Mouse (Mus musculus) gastrocnemius, adult 18-20 months (tissue): ENCODE results near the gene Adat1. TPM values are rescaled to one million over a fixed set of nuclear protein-coding genes. Genes with fewer than 3 reads are reported as not detected.

ENCODE experiments used
- DNase-seq: peaks from one replicate; pipeline ENCODE4 v3.0.0; 2021; ENCODE audit warnings: low spot score
- long read RNA-seq, 2 experiments: library from polyadenylated mRNA; stranded (forward); transcript quantifications; one replicate each; pipeline ENCODE4 v2.0.0; 2021
- total RNA-seq, 2 experiments: library from RNA; stranded (reverse); gene quantifications; 2 replicates each; pipeline ENCODE4 v1.2.3; 2021

The Adat1 gene
- total RNA-seq = 1 to 10 TPM; 1.6 to 2.1 TPM
- long read RNA-seq, experiment 1, partial matches to known transcripts = 0 of 7 reads
- long read RNA-seq, experiment 1, other reads (novel, unspliced or antisense) = 3 of 7 reads
- long read RNA-seq, experiment 2, partial matches to known transcripts = 0 of 5 reads
- long read RNA-seq, experiment 2, other reads (novel, unspliced or antisense) = 3 of 5 reads

DNA sequence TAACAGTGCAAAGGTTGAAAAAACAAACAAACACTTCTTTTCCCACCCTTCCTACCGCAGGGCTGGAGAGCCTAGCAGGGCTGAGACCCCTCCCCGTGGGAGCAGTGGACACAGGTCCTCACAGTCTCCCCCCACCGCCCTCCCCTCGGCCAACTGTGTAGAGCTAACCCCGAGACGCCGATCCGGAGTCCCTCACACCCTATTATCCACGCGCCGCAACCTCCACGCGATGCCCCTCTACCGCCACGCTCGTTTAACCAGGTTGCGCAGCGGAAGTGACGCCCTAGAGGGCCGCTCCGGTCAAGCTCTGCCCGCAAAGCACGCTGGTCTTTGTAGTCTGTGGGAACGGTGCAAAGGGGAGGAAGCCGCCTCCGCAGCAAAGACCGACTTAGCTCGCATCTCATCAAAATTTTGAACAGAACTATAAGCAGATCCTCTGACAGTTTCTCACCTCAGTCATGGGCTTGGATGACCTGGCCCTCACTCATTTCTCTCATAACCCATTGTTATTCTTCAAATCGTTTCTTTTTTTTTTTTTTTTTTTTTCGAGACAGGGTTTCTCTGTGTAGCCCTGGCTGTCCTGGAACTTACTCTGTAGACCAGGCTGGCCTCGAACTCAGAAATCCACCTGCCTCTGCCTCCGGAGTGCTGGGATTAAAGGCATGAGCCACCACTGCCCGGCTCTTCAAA, at the start of gene Adat1:
TSS of gene Adat1 (minus strand) at position 290 of the 690 bp plus-strand sequence.
- DNase-seq = peak; percentile 86

DNA sequence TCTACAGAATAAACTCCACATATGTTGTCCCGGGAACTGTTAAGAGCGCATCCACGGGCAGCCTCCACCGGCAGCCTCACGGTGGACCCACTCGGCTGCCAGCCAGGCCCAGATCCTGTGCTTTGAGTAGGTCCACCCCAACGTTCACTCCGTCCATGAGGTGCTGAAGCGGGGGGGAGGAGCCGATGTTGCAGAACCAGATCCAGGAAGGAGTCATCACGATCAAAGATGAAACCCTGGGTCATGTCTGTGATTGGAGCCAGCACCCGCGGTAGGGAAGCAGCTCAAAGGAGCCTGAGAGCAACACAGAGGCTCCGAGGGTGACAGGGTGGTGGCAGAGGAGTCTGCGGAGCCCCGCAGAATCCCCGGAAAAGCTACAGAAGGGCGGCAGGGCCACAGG, 45.4 kb upstream of the Adat1 start:
- no peak for DNase-seq

DNA sequence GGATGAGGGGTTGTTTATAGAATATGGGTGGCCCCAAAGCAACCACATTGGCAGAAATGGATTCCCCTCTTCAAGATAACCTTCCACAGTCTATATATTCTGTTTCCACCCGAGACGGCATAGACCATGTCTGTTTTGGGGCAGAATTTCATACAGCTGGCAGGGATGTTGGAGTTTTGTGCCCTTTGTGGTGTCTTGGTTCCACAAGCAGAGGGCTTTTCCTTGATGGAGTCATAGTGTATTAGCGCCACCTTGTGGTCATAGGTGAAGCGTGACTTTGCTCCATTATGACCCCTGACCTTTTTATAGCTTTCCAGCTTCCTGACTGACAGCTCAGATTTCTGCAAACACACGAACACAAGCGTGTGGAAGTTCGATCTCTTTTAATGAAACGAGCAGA, 42.5 kb upstream of the Adat1 start:
- peak; percentile 54 for DNase-seq

DNA sequence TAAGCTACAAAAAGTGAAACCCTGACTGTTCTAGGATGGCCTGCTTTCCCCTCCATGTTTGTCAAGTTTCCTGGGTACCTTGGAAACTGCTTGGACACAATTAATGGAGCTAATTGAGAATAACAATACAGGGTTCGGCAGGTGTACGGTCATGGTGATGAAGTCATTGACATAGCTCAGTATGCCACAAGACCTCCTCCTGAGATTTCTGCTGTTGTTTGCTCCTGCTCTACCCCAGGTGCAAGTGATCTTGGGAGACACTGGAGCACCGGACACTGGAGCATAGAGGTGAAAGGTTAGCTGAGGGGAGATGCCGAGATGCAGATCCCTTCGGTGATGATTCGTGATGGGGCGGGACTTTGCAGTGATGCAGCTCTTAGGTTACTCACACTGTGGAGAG, 41.0 kb upstream of the Adat1 start:
- no peak for DNase-seq

DNA sequence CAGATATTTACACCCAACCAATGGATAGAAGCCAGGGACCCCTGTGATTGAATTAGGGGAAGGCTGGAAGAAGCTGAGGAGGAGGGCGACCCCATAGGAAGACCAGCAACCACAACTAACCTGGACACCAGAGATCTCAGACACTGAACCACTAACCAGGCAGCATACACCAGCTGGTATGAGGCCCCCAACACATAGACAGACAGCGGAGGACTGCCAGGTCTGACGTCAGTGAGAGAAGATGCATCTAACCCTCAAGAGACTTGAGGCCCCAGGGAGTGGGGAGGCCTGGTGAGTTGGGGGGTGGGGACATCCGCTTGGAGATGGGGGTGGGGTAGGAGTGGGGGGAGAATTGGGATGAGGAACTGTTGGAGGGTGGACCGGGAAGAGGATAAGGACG, 38.6 kb upstream of the Adat1 start:
- no peak for DNase-seq

DNA sequence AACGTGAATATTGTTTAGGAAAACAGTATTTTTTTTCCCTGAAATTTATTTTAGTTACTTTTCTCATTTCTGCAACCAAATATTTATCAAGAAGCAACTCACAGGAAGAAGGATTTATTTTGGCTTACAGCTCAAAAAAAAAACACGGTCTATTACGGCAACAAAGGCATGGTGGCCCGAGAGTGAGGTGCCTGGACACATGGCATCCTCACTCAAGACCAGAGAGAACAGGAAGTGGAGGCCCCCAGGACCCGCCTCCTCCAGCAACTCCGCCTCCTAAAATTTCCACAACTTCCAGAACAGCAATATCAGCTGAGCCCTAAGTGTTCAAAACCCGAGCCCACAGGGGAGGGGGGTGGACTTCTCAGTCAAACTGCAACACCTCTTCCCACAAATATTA, 37.4 kb upstream of the Adat1 start:
- DNase-seq = no peak

DNA sequence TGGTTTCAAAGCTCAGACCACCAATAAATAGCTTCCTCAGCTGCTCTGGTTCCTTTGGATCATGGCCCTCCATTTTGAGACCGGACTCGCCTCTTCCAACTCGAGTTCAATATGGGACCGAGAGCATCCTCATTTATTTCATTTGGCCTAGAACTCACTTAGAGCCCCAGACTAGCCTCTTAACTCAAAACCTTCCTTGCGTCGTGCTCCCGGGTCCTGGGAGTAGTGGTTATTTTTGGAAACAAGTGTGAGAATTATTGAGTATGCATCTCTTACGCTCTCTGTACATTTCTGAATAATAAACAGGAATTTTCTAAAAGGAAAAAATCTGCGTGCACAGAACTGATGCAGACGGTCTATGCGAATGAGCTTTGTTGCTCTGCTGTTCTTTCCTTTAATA, 22.8 kb upstream of the Adat1 start, which contains the start of gene Gm6793:
TSS of gene Gm6793 (minus strand) at position 101 of the 400 bp plus-strand sequence.
- no peak for DNase-seq

DNA sequence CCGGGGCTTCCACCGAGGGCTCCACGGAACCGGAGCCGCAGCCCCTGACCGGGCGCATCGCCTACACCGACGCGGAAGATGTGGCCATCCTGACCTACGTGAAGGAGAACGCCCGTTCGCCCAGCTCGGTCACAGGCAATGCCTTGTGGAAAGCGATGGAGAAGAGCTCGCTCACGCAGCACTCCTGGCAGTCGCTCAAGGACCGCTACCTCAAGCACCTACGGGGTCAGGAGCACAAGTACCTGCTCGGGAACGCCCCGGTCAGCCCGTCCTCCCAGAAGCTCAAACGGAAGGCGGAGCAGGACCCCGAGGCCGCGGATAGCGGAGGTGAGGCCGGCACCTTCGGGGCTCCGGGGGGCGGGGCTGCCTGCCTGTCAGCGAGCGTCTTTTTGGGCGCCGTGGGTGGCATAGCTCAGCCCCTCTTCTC, 19.7 kb upstream of the Adat1 start:
- no peak for DNase-seq

DNA sequence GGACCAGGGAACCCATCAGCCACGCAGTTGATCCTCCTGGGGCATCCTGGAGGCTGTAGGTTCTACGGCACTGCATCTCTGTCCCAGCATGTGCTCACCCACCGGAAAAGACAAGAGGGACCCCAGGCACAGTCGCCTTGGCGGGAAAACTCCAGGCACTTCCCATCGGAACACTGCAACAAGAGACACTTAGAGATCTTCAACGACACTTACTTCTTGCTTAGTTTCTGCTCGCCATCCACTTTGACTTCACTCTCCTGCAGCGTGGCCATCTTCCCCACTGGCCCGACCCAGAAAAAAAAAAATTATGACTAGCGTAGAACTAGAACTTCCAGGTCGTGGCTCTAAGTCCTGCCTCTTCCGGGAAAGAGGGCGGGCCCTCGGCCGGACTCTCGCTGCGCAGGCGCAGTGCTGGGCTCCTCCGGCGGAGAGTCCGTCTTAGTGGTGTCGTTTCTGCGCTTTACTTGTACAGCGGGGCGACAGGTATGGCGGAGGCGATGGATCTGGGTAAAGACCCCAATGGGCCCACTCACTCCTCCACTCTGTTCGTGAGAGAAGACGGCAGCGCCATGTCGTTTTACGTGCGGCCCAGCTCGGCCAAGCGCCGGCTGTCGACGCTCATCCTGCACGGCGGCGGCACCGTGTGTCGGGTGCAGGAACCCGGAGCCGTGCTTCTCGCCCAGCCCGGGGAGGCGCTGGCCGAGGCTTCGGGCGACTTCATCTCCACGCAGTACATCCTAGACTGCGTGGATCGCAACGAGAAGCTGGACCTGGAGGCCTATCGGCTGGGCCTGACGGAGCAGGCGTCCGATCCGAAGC, 19.1 kb upstream of the Adat1 start, which contains the start of the genes Kars and Terf2ip:
TSS of gene Kars (minus strand) at position 327 of the 819 bp plus-strand sequence.
TSS of gene Terf2ip (plus strand) at position 402 of the 819 bp plus-strand sequence.
- DNase-seq = peak; percentile 93

DNA sequence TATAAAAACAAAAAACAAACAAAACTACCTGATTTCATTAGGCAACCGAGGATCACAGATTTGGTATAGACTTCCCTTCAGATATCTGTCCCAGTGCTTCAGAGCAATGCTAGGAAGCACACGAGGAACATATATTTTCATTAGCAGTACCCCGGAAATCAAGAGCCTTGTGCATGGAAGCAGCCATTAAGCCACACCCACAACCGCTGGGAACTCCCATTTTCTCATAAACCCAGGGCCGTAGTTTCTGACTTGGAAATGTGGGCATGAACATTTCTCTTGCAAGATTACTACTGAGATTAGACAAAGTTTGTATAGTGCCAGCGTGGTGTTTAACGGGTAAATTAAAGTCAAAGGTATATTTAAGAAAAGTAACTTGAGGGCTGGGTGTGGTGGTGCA, 17.5 kb upstream of the Adat1 start:
- DNase-seq = no peak

DNA sequence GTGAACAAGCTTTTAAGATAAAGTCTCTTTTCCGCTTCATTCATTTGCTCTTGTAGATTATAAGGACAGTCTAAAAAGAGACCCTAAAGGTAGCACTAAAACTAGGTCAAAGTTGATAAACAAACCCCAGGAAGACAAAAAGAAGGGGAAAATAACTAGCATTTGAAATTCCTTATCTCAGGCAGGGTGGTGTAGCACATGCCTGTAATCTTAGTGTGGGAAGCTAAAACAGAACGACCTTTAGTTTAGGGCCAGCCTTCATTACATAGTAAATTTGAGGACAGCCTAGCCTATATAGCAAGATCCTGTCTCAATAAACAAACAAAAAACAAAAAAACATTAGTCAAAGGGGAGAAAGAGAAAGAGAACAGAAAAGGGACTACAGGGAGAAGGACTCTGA, 15.6 kb upstream of the Adat1 start:
- no peak for DNase-seq

DNA sequence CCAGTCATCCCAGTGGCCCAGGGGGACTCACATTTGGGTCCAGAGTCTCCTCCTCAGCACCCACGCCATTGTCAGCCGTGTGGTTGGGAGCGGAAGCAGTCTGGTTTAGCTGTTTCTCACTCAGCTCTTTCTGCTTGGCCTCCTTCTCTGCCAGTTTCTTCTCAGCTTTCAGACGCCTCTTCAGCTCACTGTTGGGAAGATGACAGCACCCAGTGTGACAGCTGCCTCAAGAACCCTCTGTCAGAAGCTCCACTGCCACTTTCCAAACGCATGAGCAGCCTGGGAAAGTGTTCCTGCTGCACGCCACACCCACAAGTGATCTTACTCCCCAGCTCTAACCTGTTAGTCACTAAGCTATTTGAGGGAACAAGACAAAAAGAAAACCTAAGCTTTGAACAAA, 13.5 kb upstream of the Adat1 start:
- peak; percentile 49 for DNase-seq

DNA sequence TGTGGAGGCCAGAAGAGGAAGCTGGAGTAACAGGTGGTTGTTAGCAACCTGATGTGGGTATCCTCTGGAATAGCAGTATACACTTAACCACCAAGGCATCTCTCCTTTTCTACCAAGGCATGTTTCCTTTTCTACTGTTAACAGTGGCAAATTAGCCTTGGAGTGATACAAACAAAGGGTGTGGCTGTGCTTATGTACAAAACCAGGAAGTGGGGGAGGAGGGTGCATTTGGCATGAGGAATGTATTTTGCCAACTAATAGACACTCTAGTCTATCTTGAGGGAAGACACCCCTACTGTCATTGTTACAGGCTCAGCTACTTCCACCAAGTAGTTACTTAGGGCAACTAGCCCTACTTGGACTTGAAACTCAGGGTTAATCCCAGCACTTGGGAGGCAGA, 12.7 kb upstream of the Adat1 start:
- DNase-seq = no peak

DNA sequence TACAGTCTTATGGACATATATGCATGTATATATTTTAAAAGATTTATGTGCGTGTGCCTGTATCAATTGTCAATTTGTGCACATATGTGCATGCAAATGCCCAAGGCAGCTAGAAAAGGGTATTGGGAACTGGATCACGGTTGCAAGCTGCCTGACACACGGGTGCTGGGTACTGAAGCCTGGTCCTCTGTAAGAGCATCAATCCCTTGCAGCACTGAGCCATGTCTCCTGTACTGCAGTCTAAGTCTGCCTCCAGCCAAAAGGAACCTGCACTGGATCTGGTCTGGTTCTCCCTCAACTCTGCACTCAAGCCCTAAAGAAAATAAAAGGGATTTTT, 569 bp upstream of the Adat1 start:
- DNase-seq = no peak

DNA sequence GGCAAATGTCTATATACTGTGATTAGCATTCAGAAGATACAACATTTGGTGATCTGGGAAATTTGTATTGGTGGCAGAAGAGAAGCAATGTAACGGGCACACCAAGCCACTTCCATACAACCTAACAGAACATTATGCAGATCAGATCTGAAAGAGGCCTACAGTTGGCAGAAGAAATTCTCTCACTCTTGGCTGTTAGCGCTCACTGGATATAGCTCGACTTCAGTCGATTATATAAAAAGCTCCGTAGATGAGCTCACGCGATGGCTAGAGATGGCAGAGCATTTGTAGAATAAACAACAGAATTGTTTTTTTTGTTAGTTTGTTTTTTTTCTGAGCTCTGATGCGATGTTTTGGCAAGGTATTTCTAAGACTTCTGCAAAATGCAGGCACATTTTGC, 824 bp downstream of the Adat1 start:
- no peak for DNase-seq

DNA sequence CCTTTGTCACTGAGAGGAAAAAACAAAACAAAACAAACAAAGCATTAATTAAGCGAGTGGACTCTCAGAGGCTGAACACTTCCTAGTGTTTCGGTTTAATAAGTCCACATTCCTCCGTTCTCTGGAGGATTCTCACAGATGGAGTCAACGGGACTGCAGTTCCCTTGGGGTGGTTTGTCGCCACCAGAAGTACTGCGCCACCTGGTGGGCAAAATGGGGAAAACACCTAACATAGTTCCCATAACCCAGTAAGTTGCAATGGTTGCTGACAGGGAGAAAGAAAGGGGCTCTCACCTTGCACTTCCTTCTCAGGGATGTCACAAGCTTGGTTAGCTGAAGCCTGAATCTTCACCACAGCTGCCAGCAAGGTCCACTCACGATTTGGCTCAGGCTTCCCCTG, 2.2 kb downstream of the Adat1 start:
- DNase-seq = peak; percentile 73

DNA sequence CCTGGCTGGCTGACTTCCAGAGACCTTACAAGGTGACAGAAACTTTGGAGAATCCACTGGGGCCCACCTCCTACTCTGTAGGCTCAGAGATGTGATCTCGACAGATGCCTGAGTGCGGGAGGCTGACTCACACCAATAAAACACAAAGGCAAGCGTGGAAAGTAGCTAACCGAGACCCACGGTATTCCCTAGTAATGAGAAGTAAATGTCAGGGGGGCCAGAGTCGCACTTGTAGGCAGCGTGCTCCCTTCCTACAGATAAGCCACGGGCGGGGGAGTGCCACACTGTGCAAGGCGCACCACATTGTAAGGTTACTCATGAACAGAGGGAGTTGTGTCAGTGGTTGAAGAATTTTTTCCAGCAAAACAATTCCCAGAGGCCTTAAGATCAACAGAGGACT, 7.6 kb downstream of the Adat1 start:
- DNase-seq = no peak

DNA sequence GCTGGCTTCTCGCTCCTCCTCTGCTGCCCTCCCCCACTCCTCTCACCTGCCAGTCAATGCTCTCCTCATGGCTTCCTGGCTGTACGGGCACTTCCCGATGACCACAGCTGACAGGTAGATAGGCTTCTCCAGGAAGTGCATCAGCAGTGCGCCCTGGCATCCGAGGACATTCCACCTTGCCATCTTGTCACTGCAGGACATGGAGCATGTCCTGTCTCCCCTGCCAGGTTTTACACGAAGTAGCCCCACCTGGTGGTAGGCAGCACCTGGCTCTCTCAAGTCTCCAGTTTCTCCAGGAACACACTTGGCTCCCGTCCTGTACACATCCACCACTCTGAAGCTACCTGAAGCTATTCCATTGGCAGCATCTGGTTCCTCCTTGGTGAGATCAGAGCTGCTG, 10.0 kb downstream of the Adat1 start:
- no peak for DNase-seq

DNA sequence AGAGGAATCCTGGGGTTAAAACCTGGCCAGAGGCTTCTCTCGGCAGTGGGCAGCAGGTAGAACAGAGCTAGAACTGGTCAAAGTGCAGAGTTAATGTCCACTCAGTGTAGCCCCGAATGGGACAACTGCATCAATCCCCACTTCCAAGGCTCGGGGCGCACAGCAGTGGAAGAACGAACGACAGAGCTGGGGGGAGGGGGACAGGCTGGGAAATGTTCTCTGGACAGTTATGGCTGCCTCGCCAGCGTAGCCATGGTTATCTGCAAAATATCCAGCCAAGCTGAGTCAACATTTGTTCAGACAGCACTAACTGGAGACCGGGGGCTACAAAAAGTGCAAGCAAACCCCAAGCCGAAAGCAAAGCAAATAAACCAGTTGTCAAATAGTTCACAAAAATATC, 14.0 kb downstream of the Adat1 start:
- DNase-seq = no peak

DNA sequence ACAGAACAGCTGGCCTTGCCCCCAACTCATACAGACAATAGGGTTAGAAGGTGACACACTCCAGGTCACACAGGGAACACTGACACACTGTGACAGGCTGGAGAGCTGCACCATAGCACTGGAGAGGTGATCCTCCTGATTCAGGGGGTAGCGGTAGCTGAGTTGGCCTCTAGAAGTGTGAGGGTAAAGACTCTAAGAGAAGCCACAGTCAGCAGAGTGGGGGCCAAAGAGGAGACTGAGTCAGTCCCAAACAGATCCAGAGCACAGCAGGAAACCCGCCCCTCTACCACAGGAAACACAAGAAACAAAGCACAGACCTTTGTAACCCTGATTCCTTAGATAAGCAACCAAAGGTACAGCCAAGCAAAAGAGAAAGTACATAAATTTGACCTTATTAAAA, 15.8 kb downstream of the Adat1 start:
- DNase-seq = no peak

DNA sequence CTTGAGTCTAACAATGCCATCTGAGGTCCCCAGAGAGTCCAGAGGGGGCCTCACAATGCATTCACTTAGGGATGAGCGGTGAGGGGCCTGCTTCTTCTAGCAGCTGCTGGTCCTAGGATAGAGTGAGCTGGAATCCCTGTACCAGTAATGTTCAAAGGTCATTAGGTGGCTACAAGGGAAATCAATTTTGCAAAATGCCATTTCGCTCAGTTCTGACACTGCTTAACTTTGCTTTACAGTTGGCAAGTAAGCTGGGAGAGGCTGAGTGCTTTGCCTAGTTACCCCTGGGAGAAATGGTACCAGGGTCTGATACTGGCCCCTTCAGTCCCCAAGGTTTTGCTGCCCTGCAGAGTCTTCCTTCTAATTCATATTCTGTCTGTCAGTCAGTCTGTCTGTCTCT, 16.4 kb downstream of the Adat1 start:
- DNase-seq = no peak

DNA sequence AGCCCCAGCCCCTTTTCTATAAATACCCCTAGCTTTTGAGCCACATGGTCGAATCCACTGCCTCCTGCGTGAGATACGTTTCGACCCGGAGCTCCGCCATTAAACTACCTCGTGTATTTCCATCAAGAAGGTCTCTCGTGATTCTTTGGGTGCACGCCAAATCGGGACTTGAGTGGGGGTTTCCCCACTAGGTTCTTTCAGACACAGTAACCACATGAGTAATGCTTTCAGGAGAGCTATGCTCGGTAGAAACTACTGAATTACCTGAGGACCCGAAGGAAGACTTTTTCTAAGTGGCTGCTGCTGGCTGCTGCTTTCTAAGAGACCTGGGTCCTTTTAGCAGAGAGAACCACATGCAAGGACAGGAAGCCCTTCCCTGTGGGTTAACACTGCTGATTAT, 18.0 kb downstream of the Adat1 start:
- DNase-seq = no peak

DNA sequence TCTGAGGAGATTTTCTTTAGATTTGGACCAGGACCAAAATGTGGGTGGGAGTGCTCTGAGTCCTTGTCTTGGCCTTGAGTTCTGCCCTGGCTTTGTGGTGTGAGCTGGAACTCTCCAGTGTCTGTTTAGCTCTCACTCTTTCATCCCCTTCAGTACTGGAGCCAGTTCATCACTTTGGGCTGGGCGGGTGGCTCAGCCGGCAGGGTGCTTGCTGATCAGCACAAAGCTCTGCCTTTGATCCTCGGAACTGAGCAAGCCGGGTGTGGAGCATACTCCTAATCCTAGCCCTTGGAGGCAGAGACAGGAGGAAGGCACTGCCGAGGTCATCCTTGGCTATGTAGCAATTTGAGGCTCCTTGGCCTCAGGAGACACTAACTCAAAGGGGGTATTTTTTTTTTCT, 23.1 kb downstream of the Adat1 start:
- DNase-seq = no peak
